Mouse (Mus musculus): ENCODE results near the gene Itpk1.
"Not testable (repeated sequence)": the region's sequence is repeated elsewhere in the genome, so short reads cannot be mapped to it uniquely, and the experiment has no call there.

Itpk1 gene

DNA sequence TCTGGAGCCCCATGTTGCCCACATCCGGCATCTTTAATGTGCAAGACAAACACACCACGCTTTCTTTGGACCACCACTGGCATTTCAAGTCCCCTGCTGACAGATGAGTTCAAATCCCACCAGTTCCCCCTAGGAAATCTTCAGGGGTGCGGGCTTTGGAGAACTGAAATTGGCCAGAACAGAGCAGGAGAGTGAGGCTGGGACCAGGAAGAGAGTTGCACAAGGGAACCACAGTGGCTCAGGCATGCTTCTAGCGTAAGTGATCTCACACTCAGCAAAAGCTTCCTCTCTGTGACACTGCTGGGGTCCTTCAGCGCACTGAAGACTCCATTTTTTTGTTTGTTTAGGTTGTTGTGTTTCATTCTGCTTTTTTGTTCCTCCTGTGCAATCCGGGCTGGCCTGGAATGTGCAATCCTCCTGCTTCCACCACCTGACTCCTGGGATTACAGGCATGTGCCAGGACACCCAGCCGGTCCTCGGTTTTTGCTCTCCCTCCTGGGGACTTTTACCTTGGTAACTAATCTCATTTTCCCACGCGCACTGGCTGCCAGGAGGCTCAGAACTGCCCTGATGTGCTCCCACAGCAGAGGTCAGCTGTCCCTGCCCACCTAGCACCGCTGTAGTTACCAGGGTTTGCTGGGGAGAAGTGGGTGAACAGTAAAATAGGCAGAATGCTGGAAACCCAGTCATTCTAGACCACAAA, 41.2 kb downstream of the Itpk1 start:
- no peak for DNase-seq (ENCODE audit: extremely low spot score, low spot score)

DNA sequence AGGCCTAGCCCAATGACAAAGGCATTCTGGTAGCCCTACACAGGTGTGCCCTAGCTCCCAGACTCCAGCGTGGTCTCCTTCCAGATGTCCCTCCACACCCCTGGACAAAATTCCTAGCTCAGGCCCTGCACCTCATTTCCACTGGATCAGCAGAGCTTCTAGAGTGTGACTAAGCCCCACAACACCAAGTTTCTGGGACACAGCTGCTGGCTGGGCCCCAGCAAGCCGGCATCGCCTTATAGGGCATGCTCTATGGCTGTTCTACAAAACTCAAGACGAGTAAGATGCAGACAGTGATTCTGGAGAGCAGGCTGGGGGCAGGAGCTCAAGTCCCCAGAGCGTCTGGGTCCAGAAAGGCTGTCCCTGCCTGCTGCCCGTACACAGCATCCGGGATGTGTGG, 43.0 kb downstream of the Itpk1 start:
- DNase-seq (ENCODE audit: extremely low spot score, low spot score): no peak

DNA sequence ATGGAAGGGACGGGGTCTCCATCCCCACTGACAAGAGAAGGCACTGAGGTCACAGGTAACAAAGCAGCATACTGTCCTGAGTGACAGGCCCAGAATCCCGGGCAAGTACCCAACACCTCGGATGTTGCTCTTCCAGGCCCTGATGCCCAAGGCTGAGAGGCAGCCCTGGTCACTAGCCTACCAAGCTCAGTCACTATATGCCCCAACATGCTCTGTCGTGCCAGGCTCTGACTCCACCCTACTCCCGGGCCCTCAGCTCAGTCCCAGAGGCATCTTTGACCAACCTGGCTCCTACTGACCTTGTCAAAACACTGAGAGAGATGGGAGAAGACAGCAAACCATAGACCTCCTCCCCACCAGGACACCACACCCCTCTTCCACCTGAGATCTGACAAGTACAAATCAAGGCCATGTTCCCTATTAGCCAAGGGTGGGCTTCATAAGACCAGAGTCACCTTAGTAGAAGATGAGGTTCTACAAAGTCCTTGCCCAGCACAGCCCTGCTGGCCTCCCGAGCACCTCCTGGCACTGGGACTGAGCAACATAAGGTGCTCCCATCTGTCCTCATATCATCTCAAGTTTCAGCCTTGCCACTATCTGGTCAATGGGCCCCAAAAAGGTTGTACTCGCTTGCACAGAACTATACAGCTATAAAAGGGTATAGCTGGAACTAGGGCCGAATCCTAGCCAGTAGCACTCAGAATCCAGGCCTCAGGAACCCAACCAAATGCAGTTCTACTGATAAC, 43.7 kb downstream of the Itpk1 start:
- DNase-seq (ENCODE audit: extremely low spot score, low spot score): no peak

DNA sequence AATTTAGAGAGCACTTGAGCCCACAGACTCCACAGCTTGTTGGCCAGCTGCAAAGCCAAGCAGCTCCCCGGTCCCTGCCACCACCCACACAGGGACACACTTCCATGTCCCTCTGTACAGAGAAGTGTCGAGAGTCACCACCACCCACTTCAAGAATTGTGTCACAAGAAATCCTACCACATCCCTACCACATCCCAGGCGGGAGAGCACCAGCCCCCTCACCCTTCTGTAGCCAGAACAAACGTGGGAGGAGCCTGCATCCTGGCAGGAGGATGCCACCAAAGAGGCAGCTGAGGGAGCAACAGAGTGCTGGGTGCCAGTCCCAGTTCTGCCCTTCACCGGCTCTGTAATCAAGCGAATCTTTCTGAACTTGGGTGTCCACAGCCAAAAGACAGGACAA, 51.7 kb downstream of the Itpk1 start:
- no peak for DNase-seq (ENCODE audit: extremely low spot score, low spot score)

DNA sequence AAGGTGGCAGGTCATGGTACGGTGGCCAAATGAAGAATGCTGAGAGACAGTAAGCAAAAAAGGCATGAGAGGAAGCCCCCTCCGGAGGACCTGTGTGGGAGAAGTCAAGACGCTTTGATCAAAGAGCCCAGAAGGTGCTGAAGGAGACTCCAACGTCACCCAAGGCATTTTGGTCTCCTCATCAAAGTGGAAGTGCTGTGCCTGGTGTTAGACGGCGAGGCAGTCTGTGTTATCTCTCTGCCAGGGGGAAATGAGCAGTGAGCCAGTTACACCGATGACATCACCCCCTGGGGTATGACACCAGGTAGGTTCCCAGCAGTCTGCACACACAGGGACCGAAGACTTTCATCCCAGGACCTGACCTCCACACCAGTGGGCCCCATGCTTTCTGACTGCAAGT, 52.3 kb downstream of the Itpk1 start:
- no peak for DNase-seq (ENCODE audit: extremely low spot score, low spot score)

DNA sequence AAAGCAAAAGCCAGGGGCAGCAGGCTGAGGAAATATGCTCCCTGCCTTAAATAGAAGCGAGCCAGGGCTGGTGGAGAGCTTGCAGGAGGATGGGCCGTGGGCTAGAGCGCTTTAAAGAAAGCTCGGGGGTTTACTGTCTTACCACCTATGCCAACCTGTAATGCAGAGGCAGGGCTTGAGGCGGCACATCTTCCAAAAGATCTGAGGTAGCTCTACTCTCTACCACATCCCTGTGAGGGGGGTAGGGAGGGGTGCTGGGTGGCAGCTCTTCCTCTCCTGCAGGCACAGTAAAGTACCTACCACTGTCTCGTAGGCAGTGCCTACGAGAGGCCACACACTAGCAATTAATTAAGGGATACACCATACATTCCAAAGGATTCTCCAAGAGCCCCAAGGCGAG, 52.9 kb downstream of the Itpk1 start:
- no peak for DNase-seq (ENCODE audit: extremely low spot score, low spot score)

DNA sequence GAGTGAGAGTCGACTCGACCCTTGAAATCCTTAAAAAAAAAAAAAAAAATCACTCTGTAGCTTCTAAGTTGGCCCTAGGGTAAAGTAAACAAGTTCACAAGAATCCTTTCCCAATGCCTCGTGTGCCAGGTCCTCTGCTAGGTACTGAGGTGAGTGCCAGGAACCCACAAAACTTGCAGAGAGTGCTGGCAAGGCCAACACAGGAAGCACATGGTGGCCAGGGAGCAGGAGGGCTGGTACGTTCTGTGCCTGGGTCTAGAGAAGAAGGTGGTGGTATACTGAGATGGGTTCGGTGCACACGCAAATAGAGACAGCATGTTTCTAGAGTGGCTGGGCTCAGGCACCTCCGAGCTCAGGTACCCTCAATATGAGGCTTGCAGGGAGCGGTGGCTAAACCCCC, 53.3 kb downstream of the Itpk1 start:
- no peak for DNase-seq (ENCODE audit: extremely low spot score, low spot score)

DNA sequence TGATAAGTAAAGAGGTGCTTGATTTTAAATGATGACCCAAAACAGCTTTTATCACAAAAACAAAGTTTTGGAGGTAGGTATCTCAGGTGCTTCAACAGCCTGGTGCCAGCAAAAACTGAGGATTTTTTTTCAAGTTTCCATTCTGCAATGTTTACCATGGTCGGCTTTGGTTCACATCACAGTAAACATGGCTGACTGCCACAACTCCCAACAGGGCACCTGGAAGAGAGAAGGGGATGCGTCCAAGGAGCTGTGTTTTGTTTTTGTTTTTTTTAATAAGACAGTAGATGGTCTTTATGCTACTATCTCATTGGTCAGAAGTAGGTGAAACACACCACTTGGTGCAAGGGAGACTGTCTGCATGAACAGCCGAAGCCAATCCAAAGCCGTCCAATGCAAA, 54.1 kb downstream of the Itpk1 start:
- DNase-seq (ENCODE audit: extremely low spot score, low spot score): no peak

DNA sequence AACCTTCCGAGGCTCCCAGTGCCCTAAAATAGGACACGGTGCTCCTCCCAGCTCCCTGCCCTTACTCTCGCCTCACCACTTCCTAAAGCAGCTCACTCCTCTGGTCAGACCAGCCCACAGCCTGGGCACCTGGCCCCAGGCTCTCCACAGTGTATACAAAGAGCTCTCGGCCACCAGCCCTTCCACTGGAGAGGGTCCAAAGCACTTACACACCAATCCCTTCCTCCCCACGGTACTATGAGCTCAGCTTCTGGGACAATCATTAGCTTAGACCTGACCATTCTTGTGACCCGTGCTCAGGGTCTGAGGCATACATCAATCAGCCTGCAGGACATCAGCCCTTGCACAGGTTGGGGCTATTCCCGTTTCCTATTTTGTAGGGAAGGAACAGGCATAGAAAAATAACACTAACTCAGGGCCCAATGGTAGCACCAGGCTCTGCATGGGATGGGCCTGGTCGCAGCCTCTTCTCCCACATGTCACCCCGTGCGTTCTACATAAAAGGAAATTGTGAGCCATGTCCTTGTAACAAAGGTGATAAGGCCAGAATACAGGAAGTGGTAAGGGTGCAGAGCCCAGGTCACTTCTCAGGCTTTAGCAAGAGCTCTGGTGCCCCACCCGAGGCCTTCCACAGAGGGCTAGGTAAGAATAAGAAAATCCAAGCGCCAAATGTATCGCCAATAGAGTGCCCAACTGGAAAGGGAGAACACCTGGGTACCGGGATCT, 56.7 kb downstream of the Itpk1 start:
- no peak for DNase-seq (ENCODE audit: extremely low spot score, low spot score)

DNA sequence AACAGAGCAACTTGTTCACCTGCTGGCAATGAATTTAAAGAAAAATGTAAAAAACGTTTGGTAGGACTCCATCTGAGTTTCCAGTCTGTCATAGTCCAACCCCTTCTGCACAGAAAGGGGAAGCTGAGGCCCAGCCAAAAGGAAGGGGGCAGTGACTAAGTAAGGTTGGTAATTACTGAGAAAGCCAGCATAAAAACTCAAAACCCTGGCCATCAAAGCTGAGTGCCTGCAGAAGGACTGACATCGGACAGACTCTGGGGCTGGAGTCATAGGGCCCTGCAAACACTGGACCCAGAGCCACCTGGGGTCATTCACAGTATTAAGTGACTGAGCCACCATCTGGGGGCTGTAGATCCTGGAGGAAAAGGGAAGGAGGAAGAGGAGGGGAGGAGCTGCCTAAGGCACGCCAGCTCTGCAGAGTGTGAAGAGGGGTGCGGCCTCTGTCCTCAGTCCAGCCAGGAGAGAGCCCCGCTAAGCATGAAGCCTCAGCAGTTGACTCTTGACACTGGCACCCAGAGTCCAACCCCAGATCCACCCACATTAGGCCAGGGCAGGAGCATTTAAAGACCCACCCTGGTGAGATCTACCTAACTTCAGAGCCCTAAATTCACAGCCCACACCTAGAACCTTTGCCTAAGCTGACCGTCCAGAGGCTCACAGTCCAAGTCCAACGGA, 58.0 kb downstream of the Itpk1 start:
- DNase-seq (ENCODE audit: extremely low spot score, low spot score): no peak

DNA sequence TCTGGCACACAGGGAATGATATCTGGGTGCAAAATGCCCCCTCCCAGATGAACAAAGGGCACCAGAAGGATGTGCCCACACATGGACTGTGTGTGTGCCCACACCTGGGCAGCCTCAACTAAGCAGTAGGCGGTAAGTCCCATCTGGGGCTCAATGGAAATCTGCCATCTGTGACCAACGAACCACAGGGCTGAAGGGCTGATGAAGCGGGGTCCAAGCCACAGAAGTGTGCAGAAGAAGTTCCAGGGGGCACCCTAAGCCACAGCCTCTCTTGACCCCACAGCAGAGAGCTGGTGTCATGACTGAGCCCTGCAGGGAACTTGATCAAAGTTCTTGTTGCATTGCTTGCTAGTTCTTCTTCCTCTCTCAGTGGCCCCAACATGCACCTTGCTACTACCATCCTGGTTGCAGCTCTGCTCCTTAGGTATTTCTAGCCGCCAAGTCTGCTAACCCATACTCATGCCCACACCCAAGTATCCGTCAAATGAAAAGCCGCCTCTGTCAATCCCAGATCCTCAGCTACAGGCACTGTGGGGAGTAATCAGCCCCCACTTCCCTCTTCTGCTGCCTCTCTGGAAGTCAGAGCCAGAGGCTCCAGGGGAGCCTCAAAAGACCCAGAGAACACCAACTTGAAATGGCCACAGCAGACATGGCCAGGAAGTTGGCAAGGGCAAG, 58.7 kb downstream of the Itpk1 start:
- DNase-seq (ENCODE audit: extremely low spot score, low spot score): no peak

DNA sequence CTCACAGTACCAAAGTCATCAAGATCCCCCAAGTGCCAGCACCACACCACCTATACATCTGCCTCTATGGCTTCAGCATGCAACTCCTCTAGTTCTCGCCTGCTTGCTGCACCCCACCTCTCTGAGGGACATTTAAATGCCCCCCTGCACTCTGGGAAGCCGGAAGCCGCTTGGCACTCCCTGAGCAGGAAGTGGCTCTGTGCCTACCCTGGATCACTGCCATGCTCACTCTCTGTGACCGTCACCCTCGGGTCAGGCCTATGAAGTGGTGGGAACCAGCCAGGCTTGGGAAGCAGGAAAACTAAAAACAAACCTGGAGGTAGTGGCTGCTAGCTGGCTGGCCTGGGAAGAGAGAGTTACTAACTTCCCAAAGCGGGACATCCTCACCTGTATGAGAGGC, 61.4 kb downstream of the Itpk1 start:
- no peak for DNase-seq (ENCODE audit: extremely low spot score, low spot score)

DNA sequence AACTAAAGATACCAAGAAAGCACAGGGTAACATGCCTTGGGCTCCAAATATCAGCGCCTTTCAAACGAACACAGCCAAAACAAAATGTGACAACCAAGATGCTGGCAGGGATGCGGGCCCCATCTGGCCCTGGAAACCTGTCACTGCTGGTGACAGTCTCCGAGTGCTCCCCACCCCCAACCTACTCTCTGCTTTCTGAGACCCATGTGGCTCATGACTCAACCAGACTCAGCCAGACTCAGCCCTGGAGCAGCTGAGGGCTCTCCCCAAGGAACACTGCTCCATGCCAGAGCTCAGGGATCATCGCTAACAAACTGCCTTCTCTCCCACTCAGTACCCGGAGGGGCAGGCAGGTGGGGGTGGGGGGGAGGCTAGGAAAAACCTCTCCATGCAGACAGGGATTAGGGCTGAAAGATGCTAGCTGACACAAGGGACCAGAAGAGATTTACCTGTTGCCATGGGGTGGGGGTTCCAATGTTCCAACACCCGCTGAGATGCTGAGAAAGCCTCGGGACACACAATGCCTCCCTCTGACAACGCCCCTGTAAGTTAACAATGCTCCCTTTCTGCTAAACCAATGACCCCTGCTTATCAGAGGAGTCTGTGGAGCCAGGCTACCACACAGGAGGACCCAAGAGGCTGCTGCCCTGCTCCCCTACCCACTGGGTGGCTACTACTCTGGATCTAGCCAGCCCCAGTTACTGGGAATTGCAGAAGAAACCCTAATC, 64.1 kb downstream of the Itpk1 start:
- no peak for DNase-seq (ENCODE audit: extremely low spot score, low spot score)

DNA sequence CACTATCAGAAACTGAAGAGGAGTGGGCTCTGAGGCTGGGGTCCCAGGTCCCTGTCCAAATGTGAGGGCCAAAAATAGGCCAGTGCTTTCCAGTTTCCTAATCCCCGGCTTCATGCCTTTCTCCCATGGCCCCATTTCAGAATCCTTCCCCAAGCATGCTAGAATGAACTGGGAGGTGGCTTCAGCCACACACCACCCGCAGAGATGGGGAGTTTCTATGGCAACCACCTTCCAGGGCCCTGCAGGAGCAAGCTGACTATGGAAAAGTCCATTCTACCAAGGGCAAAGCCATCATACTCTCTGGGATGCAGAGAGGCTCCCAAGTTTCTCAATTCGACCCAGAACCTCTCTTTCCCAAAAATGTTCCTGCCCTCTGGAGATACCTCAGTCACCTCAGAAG, 65.9 kb downstream of the Itpk1 start:
- no peak for DNase-seq (ENCODE audit: extremely low spot score, low spot score)

DNA sequence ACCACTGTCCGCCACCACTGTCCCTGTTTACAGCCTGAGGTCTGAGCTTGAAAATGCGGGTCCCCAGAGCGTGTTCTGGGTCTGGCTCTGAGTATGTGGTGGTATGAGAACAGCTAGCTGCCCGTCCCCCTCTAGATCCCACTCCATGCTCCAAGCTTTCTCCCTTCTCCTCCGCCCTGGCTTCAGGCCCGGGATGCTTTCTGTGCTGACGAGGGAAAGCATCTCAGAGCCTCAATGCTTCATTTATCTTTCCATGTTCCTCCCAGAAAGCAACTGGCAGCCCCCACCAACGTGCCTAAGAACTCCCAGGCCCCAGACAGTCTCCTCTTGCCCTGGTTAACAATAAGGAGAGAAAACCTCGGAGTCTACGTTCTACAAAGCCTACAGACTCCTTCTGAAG, 67.5 kb downstream of the Itpk1 start:
- no peak for DNase-seq (ENCODE audit: extremely low spot score, low spot score)

DNA sequence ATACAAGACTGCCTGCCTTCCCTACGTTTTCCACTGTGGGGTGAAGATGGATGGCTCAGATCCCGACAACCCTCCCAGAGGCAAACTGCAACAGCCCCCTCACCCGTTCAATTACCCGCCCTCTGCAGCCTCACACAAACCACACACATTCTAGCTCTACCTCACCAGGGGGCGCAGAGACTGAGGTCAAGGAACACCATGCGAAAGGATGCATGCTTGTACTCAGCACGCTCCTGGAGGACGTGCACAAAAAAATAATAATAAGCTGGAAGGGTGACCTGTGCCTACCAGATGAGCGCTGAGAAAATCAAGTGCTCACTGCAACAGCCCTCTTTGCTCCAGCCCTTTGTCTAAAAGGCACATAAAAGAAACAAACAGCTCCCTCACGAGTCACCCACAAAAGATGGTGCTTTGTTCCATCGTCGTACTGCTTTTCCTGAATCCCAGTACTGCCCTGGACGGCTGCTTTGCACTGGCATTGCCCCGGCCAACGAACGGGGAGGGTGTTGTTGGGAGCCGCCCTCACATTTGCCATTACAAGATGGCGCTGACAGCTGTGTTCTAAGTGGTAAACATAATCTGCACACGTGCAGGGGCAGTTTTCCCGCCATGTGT, 70.2 kb downstream of the Itpk1 start:
- no peak for DNase-seq (ENCODE audit: extremely low spot score, low spot score)

DNA sequence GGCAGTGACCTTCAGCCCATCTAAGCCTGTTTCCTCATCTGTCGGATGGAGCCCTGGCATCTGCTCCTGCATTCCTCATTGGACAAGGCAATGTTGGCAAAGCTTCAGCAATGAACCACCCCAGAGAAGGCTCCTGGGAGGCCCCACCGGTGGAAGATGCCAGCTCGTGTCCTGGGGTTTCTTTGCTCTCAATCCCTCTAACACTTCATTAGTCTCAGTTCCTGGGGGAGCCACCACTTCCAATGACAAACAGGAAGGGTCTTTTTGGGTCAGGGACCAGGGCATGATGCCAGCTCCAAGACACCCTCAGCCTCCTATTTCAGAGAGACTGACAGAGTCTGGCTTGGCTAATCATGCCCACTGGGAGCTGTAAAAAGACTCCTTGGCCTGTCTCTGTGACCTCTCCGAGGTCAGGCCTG, 71.6 kb downstream of the Itpk1 start:
- no peak for DNase-seq (ENCODE audit: extremely low spot score, low spot score)

DNA sequence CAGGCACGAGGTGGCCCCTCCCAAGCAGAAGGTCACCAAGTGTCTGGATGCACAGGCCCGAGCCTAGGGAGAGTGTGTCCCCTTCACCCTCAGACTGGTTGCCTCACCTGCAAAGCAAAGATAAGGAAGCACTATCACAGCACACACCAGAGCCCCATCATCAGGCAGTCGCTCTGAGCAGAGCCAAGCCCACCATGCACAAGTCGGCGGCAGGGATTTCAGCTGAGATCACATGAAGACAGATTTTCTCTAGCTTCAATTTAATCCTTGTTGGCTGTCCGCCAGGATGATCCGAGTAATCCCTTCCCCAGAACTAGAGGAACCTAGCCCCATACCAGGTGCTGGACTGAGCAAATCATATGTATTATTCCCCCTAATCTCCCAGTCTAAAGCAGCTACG, 73.0 kb downstream of the Itpk1 start:
- no peak for DNase-seq (ENCODE audit: extremely low spot score, low spot score)

DNA sequence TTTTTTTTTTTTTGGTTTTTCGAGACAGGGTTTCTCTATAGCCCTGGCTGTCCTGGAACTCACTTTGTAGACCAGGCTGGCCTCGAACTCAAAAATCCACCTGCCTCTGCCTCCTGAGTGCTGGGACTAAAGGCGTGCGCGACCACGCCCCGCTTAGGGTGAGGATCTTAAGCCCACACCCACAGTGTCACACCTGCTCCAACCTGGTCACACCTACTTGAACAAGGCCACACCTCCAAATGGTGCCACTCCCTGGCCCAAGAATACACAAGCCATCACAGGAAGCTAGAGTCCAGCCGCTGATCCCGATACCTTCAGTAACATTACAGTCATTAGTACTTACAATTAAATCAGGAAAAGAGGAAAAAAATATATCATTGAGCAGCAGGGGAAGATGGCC, 74.3 kb downstream of the Itpk1 start:
- not testable (repeated sequence) for DNase-seq (ENCODE audit: extremely low spot score, low spot score)

DNA sequence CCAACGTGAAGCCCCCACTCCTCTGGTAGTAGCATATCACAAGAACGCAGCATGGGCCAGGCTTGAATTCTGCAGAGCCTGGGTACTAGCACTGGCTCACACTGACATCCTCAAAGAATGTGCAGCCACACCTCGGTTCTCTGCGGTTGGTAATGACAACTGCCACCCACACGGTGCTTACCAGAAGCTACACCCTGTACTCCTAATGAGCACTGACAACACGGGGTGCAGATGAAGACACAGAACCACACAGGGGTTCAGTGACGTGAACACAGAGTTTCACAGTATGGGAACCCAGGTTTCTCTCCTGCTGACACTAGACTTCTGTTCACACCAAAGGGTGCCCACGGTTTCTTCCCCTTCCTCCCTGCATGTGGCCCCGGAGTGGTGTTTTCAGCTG, 76.5 kb downstream of the Itpk1 start:
- no peak for DNase-seq (ENCODE audit: extremely low spot score, low spot score)
